Mouse (Mus musculus) cerebellum, postnatal 10 days (tissue): ENCODE data around the gene Spon1.
A peak's percentile ranks its signal among the peaks of the same experiment; 100 is the strongest.

ENCODE experiments used
- DNase-seq, 2 experiments: peaks; one replicate each; pipeline ENCODE4 v3.0.0; 2021; ENCODE audit warnings: mixed read lengths in 2 of 2

Gene Spon1

GRCm38 (mm10) chr7:113909161-113909825 lies 143.5 kb downstream of the Spon1 start:
- DNase-seq: peak; percentile 61 to 69

GRCm38 (mm10) chr7:113910856-113911255 lies 145.1 kb downstream of the Spon1 start:
- DNase-seq: no peak

DNA sequence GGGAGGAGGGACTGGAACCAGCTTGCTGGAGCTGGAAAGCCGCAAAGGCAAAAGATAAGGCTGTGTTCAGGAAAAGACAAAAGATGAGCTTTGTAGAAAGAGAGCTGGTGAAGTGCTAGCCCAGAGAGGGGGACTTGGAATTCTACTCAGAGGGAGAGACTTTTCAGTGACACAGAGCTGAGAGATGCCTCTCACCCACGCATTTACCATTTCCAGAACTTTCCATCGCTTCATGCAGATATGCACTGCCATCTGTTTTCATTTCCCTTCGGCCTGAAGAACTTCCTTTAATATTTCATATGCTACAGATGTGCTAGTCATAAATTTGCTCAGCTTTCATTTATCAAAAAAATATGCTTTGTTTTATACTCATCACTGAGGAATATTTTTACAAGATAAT lies 150.1 kb downstream of the Spon1 start:
- DNase-seq: no peak

GRCm38 (mm10) chr7:113918916-113919315 lies 153.1 kb downstream of the Spon1 start:
- peak in 1 of 2 experiments; percentile 30 for DNase-seq

- DNase-seq: peak; percentile 60 to 75
These were observed 153.7 kb downstream of the Spon1 start for GRCm38 (mm10) chr7:113919505-113919904.

DNA sequence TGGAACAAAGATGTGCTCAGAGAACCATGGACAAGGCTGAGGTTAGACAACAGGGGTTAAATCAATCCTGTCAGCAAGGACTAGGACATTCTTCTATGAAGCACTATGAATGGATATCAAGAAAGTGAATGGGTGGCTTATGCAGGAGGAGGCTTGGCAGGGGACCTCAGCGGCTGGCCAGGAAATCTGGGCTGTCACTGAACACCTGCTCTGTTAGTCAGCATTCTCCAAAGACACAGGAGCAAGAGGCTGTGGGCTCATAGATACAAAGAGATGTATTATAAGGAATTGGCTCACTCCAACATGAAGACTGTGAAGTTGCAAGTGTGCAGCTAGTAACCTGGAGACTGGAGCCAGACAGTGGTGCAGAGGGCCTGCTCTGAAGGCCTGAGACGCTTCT lies 154.3 kb downstream of the Spon1 start:
- DNase-seq: peak; percentile 46 to 66

GRCm38 (mm10) chr7:113924561-113924960 lies 158.8 kb downstream of the Spon1 start:
- peak; percentile 58 to 79 for DNase-seq

- DNase-seq: no peak
These were observed 185.1 kb downstream of the Spon1 start for GRCm38 (mm10) chr7:113950888-113951287.

- no peak for DNase-seq
These were observed 189.6 kb downstream of the Spon1 start for GRCm38 (mm10) chr7:113955431-113955830.

DNA sequence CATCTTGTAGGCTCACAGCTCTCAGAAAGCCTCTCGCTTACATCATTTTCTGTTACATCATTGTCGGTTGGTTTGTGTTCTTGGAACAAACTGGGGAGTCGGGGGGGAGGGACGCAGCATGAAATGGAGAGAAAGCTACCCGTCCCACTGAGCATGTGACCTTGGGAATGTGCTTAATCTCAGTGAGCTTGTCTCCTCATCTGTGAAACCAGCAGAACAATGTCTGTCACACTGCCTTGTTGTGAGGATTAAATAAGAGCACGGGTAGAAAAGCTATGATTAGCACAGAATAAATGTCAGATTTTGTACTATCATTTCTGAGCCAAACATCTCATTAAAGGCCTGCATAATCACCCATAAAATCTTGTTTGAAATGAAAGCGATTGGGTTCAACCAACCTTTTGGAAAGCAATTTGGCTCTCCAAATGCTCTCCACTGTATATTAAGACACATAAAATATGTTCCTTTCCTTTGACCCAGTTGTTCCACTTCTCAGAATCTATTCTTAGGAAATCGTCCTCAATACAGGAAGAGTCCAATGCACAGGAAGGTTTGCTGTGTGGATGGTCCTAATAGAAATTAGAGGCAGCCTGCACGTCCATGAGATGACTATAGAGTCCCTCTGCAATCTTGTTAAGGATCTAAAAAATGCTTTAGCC lies 195.2 kb downstream of the Spon1 start:
- peak; percentile 54 to 63 for DNase-seq

GRCm38 (mm10) chr7:113961500-113961895 lies 195.7 kb downstream of the Spon1 start:
- DNase-seq: peak; percentile 95 to 98

DNA sequence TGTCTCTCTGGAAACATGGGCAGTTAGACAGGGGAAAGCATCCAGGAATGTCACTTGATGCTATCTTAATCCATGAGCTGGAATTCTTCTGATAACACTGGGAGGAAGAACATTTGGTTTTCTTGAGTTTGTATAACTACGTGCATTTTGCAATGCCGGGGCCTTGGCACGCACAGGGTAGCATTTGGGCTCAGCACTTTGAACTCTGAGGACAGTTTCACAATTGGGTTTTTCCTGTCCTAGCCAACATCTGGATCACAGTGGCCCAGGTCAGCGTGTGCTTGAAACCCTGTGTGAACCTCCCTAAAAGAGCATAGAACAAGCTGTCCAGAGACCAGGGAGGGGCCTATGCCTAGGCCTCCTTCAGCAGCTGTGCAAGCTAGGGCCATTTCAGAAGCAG lies 196.3 kb downstream of the Spon1 start:
- DNase-seq: peak in 1 of 2 experiments; percentile 46

GRCm38 (mm10) chr7:113963766-113964165 lies 198.0 kb downstream of the Spon1 start:
- no peak for DNase-seq

DNA sequence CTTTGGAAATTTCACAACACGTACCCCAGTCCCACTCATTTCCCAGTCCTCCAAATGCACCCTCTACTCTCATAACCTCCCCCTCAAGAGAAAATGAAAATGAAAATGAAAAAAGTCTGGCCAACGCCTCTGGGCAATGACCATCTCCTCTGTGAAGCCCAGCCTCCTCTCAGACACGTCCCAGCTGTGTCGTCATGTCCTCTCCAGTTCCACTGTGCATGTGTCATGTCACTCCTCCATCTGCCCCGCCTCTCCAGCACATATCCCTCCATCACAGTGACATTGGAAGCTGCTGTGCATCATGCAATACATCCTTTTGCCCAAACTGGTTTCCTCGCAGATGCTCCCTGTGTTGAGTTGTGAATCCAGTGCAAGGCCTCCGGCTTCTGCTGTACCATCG lies 199.8 kb downstream of the Spon1 start:
- DNase-seq: no peak

DNA sequence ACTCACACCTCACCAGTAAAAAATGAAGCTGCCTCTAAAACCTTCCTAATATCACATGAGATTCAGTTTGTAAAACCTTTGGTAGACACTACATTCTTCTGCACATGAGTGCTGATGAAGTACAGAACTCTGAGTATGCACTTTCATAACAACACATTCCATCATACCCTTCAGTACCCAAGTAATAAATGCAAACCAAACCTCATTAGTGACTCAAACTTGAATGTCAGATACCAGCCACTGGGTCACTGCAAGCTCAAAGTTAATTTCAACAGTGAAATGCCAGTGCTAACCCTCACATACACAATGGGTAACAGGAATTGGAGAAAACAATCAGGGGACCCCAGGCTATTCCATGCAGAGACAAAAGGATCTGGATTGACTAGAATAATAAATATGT lies 203.4 kb downstream of the Spon1 start:
- DNase-seq: no peak

DNA sequence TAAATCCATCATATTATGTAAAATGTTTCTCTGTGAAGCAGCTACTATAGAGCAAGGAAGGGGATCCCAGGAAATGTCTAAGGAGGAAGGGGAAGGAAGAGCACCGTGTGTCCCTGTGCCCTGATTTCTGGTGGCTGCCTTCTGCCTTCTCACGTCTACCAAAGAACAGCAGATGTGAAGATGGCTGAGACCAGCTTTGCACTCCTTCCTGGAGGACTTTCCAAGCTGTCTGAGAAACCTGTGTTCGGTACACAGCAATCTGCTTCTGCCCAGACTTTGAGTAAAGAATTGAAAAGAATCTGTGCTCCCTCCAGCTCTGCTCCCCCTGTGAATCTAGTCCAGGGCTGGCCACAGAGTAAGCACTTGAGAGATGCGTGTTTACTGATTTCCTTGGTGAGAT lies 206.7 kb downstream of the Spon1 start:
- no peak for DNase-seq

GRCm38 (mm10) chr7:113986406-113987134 lies 220.8 kb downstream of the Spon1 start:
- peak; percentile 85 to 90 for DNase-seq

GRCm38 (mm10) chr7:113988156-113988555 lies 222.4 kb downstream of the Spon1 start:
- DNase-seq: no peak

DNA sequence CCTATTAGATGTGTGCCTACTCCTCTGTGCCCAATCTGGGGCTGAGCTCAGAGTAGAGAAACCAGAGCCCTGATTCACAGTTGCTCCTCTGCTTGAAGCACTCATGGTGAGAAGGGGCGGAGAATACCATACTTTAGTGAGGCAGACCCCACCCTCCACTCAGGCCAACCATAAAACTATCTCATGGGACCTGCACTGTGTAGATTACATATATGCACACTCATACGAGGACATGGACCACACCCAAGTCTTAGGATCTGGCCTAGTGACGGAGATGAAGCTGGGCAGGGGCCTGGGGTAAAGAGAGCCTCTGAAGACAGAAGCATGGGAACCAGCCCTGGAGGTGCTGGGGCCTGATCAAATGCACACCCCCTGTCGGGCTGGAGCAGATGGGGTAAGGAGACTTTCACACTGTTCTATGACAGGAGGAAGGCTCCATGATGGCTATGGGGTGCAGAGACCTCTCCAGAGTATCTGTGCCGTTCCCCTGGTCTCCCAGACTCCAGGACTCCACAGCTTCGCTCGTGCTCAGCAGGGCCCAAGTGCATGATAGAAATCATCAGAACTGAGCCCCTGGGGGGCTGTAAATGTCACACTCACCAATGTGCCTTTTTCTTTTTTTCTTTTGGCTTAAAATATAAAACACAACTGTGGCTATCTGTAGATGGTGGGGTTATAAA lies 232.0 kb downstream of the Spon1 start:
- DNase-seq: no peak

GRCm38 (mm10) chr7:114004171-114004570 lies 238.4 kb downstream of the Spon1 start:
- DNase-seq: no peak

DNA sequence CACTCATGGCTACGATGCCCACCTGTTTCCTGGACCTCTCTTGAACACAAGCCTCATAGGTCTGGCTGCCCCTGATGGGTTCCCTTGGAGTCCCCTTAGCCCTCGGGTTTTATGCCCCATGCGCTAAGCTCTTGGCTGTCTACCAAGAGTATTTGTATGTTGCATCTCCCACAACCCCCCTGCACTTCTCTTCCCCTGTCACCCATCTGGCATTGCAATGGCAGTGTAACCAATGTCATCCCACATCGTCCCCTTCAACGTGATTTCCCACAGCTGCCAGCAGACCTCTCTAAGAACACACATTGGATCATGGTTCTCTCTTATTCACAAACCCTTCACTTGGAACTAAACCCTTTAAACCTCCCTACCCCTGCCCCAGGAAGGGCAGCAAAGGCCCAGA lies 239.7 kb downstream of the Spon1 start:
- no peak for DNase-seq

DNA sequence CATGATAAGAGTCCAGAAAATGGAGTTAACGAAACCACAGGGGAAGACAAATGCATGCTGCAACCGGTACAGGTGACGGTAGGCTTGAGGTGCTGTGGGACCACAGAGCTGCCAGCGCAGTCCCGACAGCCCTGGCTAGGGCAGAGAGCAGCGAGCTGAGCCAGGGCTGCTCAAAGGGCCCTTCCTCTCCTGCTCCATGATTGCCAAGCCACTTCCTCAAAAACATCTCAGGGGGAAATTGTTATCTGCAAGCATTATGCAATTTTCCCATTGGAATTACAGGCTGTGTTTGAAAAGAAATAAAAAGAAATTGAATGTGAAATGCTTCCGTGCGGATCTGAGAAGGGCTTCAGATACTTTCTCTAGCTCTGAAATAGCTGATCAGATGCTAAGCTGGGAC lies 240.7 kb downstream of the Spon1 start:
- no peak for DNase-seq

GRCm38 (mm10) chr7:114007565-114007964 lies 241.8 kb downstream of the Spon1 start:
- DNase-seq: peak; percentile 51 to 66
